Mouse (Mus musculus): ENCODE results near the gene Eme1.
"Not testable (repeated sequence)": the region's sequence is repeated elsewhere in the genome, so short reads cannot be mapped to it uniquely, and the experiment has no call there.

Gene Eme1

GRCm38 (mm10) chr11:94653663-94654436 is at the start of gene Eme1, which contains the start of gene Mrpl27:
Eme1 (minus strand) TSS chr11:94653964.
Mrpl27 (plus strand) TSS chr11:94653767.
- in situ Hi-C loops (cut with MseI, MboI) = no loop called here

DNA sequence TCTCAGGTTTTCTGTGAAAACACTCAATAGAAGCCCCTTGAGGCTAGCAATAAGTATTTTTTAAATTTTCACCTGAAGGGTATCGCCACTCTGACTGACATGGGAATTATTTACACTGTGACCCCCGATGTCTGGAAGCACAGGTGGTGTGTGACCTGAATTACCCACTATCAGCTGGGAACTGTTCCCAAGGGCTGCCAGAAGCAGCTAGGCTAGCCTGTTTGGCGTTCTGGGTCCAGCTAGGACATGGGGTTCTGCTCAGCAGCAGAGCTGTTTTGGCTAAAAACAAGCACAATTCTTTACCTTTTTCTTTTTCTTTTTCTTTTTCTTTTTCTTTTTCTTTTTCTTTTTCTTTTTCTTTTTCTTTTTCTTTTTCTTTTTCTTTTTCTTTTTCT is 48.4 kb upstream of the Eme1 start:
- in situ Hi-C loops (cut with MseI, MboI) = no loop called here

- in situ Hi-C loops (cut with MseI, MboI) = no loop called here
Observed at GRCm38 (mm10) chr11:94701401-94702215, 47.8 kb upstream of the Eme1 start.

- in situ Hi-C loops (cut with MseI, MboI) = no loop called here
Observed at GRCm38 (mm10) chr11:94699399-94699798, 45.6 kb upstream of the Eme1 start.

DNA sequence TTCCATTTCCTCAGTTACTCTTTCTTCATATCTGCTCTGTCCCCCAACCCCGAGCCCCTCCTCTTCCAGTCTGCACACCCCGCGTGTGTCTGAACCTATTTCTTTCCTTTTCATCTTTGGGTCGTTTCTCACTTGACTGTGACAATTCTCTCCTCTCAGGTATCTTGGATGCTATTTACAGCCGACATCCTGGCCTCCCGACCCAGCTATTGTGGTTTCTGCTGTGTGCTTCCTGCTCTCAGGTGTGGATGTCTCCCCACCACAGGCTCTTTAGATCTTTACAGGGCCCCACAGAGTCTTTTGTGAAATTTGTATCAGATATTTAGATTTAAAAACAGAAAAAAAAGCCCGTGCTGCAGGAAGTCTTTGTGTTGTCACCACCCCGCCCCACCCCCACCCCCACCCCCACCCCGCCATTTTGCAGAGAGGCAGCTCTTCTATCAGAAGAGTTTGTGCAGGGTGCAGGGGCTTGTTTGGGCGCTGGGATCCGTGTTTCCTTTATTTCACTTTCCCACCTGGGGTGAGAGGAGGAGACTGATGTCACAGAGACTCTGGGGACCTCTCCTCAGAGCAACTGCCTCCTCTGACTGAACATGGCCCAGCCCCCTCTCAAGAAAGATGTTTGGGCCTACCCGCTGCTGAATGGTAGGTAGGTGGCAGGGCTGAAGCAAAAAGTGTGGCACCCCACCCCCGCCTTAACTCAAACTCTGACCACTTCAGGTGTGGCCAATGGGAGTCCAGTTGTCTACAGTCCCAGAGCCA is 44.1 kb upstream of the Eme1 start:
- in situ Hi-C loops (cut with MseI, MboI) = no loop called here

- in situ Hi-C loops (cut with MseI, MboI) = no loop called here
Observed at GRCm38 (mm10) chr11:94697140-94697539, 43.4 kb upstream of the Eme1 start.

- in situ Hi-C loops (cut with MseI, MboI) = no loop called here
Observed at GRCm38 (mm10) chr11:94695508-94695907, 41.7 kb upstream of the Eme1 start.

- in situ Hi-C loops (cut with MseI, MboI) = not testable (repeated sequence)
Observed at GRCm38 (mm10) chr11:94692502-94692901, 38.7 kb upstream of the Eme1 start.

GRCm38 (mm10) chr11:94687178-94687577 is 33.4 kb upstream of the Eme1 start:
- in situ Hi-C loops (cut with MseI, MboI) = no loop called here

DNA sequence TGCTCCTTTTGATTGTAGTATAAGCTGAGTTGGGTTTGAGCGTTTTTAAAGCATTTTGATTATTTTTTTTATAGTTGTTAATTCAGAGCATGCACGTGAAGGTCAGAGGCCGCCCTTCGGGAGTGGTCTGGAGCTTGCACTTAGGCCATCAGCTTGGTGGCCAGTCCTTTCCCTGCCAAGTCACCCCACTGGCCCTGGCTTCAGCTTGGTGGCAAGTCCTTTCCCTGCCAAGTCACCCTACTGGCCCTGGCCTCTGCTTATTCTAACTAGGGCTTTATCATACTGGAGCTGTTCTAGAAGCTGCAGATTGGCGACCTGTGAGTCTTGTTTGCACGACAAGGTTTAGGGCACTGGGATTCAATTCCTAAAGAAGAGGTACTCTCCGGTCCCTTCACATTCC is 28.7 kb upstream of the Eme1 start:
- in situ Hi-C loops (cut with MseI, MboI) = no loop called here

DNA sequence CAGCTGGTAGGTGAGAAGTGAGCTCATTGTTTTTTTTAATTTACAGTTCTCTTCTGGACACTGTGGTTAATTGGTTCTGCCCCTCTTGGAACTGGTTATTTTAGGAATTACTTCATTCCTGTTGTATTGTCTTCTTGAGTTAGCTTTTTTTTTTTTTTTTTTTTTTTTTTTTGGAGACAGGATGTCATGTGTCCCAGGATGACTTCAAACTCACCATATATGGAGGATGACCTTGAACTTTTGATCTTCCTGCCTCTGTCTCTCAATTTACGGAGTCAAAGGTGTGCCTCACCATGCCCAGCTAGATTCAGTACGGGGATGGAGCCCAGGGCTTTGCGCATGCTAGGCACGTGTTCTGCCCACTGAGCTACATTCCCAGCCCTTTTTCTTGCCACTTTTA is 27.9 kb upstream of the Eme1 start:
- in situ Hi-C loops (cut with MseI, MboI) = no loop called here

DNA sequence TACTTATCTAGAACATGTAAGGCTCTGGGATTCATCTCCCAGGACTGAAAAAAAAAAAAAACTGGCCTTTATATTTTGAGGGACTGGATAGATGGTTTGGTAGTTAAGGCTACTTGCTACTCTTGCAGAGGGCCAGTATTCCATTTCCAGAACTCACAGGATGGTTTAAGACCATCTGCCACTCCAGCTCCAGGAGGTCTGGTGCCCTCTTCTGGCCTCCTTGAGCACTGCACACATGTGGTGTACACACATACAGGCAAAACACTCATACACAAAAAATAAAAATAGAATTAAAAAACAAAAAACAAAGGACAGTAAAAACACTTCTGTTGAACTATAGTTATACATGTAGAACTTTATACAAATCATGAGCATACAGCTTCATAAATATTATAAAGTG is 26.9 kb upstream of the Eme1 start:
- in situ Hi-C loops (cut with MseI, MboI) = no loop called here

- in situ Hi-C loops (cut with MseI, MboI) = no loop called here
Observed at GRCm38 (mm10) chr11:94677607-94678145, 23.9 kb upstream of the Eme1 start.

DNA sequence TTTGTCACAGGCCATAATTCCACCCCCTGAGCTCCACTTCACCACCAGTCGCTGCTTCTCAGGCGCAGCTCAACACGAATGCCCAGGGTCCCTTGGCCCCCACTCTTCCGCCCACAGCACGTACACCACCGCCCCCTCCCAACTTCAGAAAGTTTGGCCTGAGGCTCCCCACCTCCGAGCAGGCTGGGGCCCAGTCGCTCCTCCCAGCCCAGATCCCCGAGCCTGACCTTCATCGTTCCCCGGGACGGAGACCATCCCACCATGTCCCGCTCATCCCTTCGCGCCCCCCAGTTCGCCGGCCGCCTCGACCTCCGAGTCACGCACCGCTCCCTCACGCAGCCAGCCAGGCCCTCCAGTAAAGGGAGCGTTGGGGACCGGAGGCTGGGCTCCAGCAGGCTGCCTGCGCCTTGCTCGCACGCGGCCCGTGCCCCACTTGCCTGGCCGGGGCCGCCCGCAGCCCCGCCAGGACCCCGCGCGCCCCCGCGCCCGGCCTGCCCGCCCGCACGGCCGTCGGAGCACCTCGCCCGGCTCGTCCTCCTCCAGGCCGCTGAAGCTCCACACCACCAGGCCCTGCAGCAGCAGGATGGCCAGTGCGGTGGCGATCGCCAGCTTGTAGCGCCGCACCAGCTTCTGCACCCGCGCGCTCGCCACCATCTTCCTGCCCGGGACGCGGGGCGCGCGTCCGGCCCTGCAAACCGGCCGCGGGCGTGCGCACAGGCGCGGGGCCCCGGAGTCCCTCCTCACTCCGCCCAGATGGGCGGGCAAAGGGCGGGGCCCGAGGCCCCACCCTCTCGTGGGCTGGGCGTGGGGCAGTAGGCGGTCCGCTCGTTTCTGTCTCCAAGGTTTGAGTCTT is 23.2 kb upstream of the Eme1 start, which contains the start of gene Xylt2:
TSS of gene Xylt2 (minus strand) at position 762 of the 853 bp plus-strand sequence.
- in situ Hi-C loops (cut with MseI, MboI) = no loop called here

DNA sequence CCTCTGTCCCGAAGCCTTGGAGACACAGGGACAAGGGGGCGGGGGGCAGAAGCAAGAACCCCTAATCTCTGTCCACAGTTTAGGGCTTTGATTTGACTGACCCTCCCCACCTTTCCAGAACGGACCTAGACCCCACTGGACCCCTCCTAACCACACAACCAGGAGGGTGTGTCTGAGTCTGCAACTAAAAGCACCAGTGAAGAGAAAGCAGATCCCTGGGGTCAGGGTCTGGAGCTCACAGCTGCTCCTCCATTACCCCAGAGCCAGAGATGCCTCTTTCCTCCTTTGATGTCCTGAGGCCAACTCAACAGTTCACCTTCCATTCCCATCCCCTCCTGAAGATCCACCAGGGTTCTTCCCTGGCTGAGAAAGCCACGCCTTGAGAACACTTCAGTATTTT is 22.5 kb upstream of the Eme1 start:
- in situ Hi-C loops (cut with MseI, MboI) = no loop called here

DNA sequence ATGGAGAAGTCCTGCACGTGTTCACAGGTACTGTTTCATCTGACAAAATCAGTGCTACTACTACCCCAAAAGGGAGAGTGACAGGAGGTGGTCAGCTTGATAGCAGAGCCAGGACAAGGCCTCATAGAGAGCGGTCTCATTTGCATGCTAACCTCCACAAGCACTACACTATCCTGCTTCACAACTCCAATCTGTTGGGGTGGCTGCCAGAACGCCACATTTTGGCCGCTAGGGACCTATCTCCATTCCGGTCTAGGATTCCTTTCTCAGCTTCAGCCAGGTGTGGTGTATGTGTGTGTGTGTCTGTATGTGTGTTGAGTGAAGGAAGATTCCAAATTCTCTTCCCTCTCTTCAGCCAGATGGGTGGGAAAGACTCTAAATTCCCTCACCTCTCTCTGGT is 21.7 kb upstream of the Eme1 start:
- in situ Hi-C loops (cut with MseI, MboI) = no loop called here

DNA sequence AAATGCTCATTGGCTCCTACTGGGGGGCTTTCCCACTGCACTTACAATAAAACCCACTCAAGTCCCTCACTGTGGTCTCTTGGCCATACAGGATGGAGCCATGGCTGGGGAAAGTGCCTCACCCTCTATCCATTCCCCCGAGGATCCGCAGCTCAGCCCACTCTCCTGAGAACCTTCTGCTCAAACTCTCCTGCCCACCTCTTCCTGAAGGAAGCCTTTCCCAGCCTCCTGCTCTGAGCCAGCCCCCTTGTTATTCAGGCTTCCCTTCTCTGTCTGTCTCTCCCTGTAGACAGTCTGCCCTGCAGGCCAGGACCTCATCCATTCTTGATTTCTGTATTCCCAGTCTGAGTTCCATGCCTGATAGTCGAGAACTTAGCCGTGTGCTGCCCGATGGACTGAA is 21.2 kb upstream of the Eme1 start:
- in situ Hi-C loops (cut with MseI, MboI) = no loop called here

DNA sequence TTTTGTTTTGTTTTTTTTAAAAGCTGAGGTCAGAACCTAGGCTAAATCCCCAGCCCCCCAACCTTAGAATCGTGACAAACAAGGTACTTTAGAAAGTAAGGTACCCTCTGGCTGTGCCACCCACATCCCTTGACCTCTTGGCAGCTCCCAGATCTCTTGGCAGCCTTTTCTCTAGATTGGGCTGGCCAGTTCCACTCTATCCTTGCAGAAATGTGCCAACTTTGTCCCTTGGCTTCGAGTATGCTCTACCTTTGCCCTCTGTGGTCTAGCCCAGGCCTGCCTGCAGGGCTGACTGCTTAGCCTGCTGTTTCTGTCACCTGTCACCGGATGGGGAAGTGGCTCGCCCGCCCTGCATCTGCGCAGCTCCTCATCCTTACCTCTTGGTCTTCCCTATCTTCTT is 11.5 kb upstream of the Eme1 start:
- in situ Hi-C loops (cut with MseI, MboI) = no loop called here

GRCm38 (mm10) chr11:94661344-94661743 is 7.6 kb upstream of the Eme1 start:
- in situ Hi-C loops (cut with MseI, MboI) = no loop called here

GRCm38 (mm10) chr11:94652973-94653372 is 791 bp downstream of the Eme1 start:
- in situ Hi-C loops (cut with MseI, MboI) = no loop called here

DNA sequence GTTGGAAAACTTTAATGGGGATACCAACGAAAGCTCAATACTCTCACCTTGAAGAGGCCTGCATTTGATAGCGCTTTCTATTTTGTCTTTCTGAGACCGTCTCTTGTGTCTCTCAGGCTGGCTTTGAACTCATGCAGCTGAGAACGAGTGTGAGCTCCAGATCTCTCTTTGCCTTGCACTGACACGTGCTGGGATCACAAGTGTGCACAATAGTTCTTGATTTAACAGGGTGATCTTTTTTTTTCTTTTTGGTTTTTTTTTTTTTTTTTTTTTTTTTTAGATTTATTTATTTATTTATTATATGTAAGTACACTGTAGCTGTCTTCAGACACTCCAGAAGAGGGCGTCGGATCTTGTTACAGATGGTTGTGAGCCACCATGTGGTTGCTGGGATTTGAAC is 2.5 kb downstream of the Eme1 start:
- in situ Hi-C loops (cut with MseI, MboI) = not testable (repeated sequence)

Measured in mouse trophoblast stem cell (cell line).